28 mouse cellular contexts compared by ENCODE assay signal in the genomic region with DNA sequence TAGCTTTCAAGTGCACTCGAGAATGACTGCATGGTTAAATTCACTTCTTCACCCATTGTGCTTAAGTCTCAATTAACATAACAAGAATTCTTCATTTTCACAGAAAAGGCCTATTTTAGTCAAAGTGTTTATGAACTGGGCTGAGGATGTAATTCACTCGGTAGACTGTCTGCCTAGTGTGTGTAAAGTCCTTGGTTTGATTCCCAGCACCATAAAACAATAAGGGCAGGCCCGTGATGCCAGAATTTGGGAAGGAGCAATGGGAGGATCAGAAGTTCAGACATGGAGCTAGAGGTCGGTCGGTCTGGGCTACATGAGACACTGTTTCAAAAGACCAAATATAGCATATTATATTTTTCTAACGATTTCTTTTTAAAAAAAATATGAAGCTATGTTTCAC.
"Had no signal": no experiment of that assay in that cellular context is flagged by ENCODE, and none has a peak within 500 bp of the region (broad histone marks: within the 10 kb centered on the region; RNA-seq: fewer than 3 reads in every experiment).

No protein-coding gene starts in this region.

- H3K27me3 ChIP-seq: heart, embryonic 12.5 days; heart, embryonic 13.5 days; heart, embryonic 15.5 days; hindbrain, embryonic 12.5 days; hindbrain, embryonic 13.5 days; hindbrain, embryonic 15.5 days; intestine, embryonic 15.5 days; kidney, embryonic 15.5 days had no signal

- DNase-seq: heart, postnatal 10 days; heart, postnatal 14 days; heart, postnatal 36 days; heart, postnatal 4 days; kidney, adult 18-20 months; kidney, postnatal 10 days; kidney, postnatal 4 days; layer of hippocampus, adult 9-11 months; layer of hippocampus, postnatal 36 days had no signal

- H3K9me3 ChIP-seq: heart, embryonic 10.5 days; heart, embryonic 12.5 days; heart, embryonic 13.5 days; heart, embryonic 15.5 days; hindbrain, embryonic 10.5 days; hindbrain, embryonic 12.5 days; hindbrain, embryonic 13.5 days; hindbrain, embryonic 15.5 days; intestine, embryonic 15.5 days; kidney, embryonic 15.5 days had no signal

- H3K4me2 ChIP-seq: heart, embryonic 11.5 days; heart, embryonic 12.5 days; heart, embryonic 13.5 days; heart, embryonic 15.5 days; hindbrain, embryonic 12.5 days; hindbrain, embryonic 13.5 days; hindbrain, embryonic 14.5 days; hindbrain, embryonic 15.5 days; intestine, embryonic 15.5 days; kidney, embryonic 15.5 days had no signal

- H3K27ac ChIP-seq: heart, embryonic 10.5 days; heart, embryonic 13.5 days; heart, embryonic 15.5 days; hindbrain, embryonic 10.5 days; hindbrain, embryonic 12.5 days; hindbrain, embryonic 13.5 days; hindbrain, embryonic 14.5 days; hindbrain, embryonic 15.5 days; hindbrain, postnatal 0 days; intestine, embryonic 15.5 days; kidney, embryonic 15.5 days; kidney, postnatal 0 days; layer of hippocampus, adult 2 months had no signal

- H3K36me3 ChIP-seq: heart, embryonic 10.5 days; heart, embryonic 12.5 days; heart, embryonic 13.5 days; heart, embryonic 15.5 days; hindbrain, embryonic 10.5 days; hindbrain, embryonic 12.5 days; hindbrain, embryonic 13.5 days; hindbrain, embryonic 15.5 days; intestine, embryonic 15.5 days; kidney, embryonic 15.5 days had no signal

- H3K4me3 ChIP-seq: heart, embryonic 10.5 days; heart, embryonic 12.5 days; heart, embryonic 13.5 days; heart, embryonic 15.5 days; hindbrain, embryonic 10.5 days; hindbrain, embryonic 12.5 days; hindbrain, embryonic 13.5 days; hindbrain, embryonic 15.5 days; intestine, embryonic 15.5 days; kidney, embryonic 15.5 days; layer of hippocampus, adult 2 months had no signal

- H3K4me1 ChIP-seq: hindbrain, embryonic 13.5 days; hindbrain, embryonic 15.5 days; intestine, embryonic 15.5 days; kidney, embryonic 15.5 days had no signal

- H3K9ac ChIP-seq: heart, embryonic 12.5 days; heart, embryonic 13.5 days; heart, embryonic 15.5 days; hindbrain, embryonic 12.5 days; hindbrain, embryonic 13.5 days; hindbrain, embryonic 14.5 days; hindbrain, embryonic 15.5 days; intestine, embryonic 15.5 days; kidney, embryonic 15.5 days had no signal

- ATAC-seq: hindbrain, embryonic 16.5 days; hindbrain, postnatal 0 days; inflammation-experienced regulatory T-cells, adult 6 months; intestine, embryonic 15.5 days; intestine, embryonic 16.5 days; intestine, postnatal 0 days had no signal
